Mouse (Mus musculus) neural tube, embryonic 15.5 days (tissue): ENCODE data around the gene Nkd2. TPM values are rescaled to one million over a fixed set of nuclear protein-coding genes. Genes with fewer than 3 reads are reported as not detected.

ENCODE experiments used
- ATAC-seq: fragments of 200-750 bp; cut with Nextera tagmentation; 2 replicates; pipeline ENCODE4 v1.8.0; 2017; ENCODE audit warnings: mild to moderate bottlenecking, moderate TSS enrichment, moderate library complexity; ENCODE audit not compliant: low FRiP score
- H3K27ac ChIP-seq: fragments of 300-500 bp; sonication (generic); replicated peaks from 2 replicates; pipeline ENCODE4 v1.5.1; 2015; ENCODE audit warnings: mild to moderate bottlenecking, inconsistent platforms
- H3K27me3 ChIP-seq: fragments of 300-500 bp; sonication (generic); replicated peaks from 2 replicates; pipeline ENCODE4 v1.6.1; 2015; ENCODE audit warnings: inconsistent platforms
- H3K36me3 ChIP-seq: fragments of 300-500 bp; sonication (generic); 2 replicates; pipeline ENCODE4 v1.6.1; 2015; ENCODE audit warnings: inconsistent platforms
- H3K4me1 ChIP-seq: fragments of 300-500 bp; sonication (generic); 2 replicates; pipeline ENCODE4 v1.6.1; 2015; ENCODE audit warnings: inconsistent platforms
- H3K4me2 ChIP-seq: fragments of 300-500 bp; sonication (generic); 2 replicates; pipeline ENCODE4 v1.6.1; 2015; ENCODE audit warnings: inconsistent platforms, mild to moderate bottlenecking, moderate library complexity
- H3K4me3 ChIP-seq: fragments of 300-500 bp; sonication (generic); replicated peaks from 2 replicates; pipeline ENCODE4 v1.5.1; 2015; ENCODE audit warnings: mild to moderate bottlenecking, inconsistent platforms
- H3K9ac ChIP-seq: fragments of 300-500 bp; sonication (generic); replicated peaks from 2 replicates; pipeline ENCODE4 v1.6.1; 2015; ENCODE audit warnings: mild to moderate bottlenecking, inconsistent platforms
- H3K9me3 ChIP-seq: fragments of 300-500 bp; sonication (generic); replicated peaks from 2 replicates; pipeline ENCODE4 v1.6.1; 2016; ENCODE audit warnings: inconsistent platforms
- WGBS: fragments of 180-500 bp; shearing (Covaris S2); methylation state at CpG from one replicate; pipeline ENCODE4 v1.1.7; 2015; ENCODE audit warnings: mixed read lengths; 5-methylcytosine and 5-hydroxymethylcytosine counted together
- polyA plus RNA-seq: library from polyadenylated mRNA; unstranded; fragments of >200 nt; fragmentation: Nextera tagmentation; extraction: Ambion mirVana; gene quantifications from 2 replicates; pipeline ENCODE4 v1.2.1, GENCODE M21; 2015

The Nkd2 gene
- polyA plus RNA-seq, 1 experiment from 2014 or later, result 12.2 TPM

GRCm38 (mm10) chr13:73839137-73839548 lies 8.3 kb downstream of the Nkd2 start:
- Histone ChIP-seq H3K27me3 (no peaks in the 10 kb centered on the region), H3K9ac (no peak overlapping the region), H3K36me3 (no peaks in the 10 kb centered on the region), H3K27ac (no peak overlapping the region), H3K4me1 (peaks cover 24% of the 10 kb centered on the region), H3K4me3 (no peak overlapping the region), H3K4me2 (no peak overlapping the region), H3K9me3 (no peaks in the 10 kb centered on the region)
- WGBS, result 85% methylated on average over 11 of the region's 11 CpGs
- no peak for ATAC-seq

- H3K9ac ChIP-seq, result no peak overlapping the region
- H3K4me2 ChIP-seq, result no peak overlapping the region
- H3K27me3 ChIP-seq, result no peaks in the 10 kb centered on the region
- H3K4me3 ChIP-seq, result no peak overlapping the region
- no peak overlapping the region for H3K27ac ChIP-seq
- ATAC-seq, result no peak
- H3K4me1 ChIP-seq, result peaks cover 28% of the 10 kb centered on the region
- no peaks in the 10 kb centered on the region for H3K36me3 ChIP-seq
- H3K9me3 ChIP-seq, result no peaks in the 10 kb centered on the region
- 89% methylated on average over 8 of the region's 8 CpGs for WGBS
These were observed 9.7 kb downstream of the Nkd2 start for GRCm38 (mm10) chr13:73837708-73838107.

- H3K27ac ChIP-seq, result 0 out of 2 replicates have a peak overlapping the region, but pooled peaks have one; percentile 23
- peaks cover 28% of the 10 kb centered on the region for H3K4me1 ChIP-seq
- no peak overlapping the region for H3K4me2 ChIP-seq
- no peaks in the 10 kb centered on the region for H3K36me3 ChIP-seq
- 81% methylated on average over 6 of the region's 6 CpGs for WGBS
- H3K4me3 ChIP-seq, result no peak overlapping the region
- no peaks in the 10 kb centered on the region for H3K9me3 ChIP-seq
- no peak for ATAC-seq
- no peaks in the 10 kb centered on the region for H3K27me3 ChIP-seq
- no peak overlapping the region for H3K9ac ChIP-seq
These were observed 10.9 kb downstream of the Nkd2 start for GRCm38 (mm10) chr13:73836491-73836890.

- Histone ChIP-seq H3K27me3 (no peaks in the 10 kb centered on the region), H3K27ac (0 out of 2 replicates have a peak overlapping the region, but pooled peaks have one; percentile 23), H3K4me2 (no peak overlapping the region), H3K36me3 (no peaks in the 10 kb centered on the region), H3K4me1 (peaks cover 28% of the 10 kb centered on the region), H3K4me3 (no peak overlapping the region), H3K9ac (no peak overlapping the region), H3K9me3 (no peaks in the 10 kb centered on the region)
- WGBS, result 52% methylated on average over 4 of the region's 4 CpGs
- ATAC-seq, result no peak
These were observed 11.6 kb downstream of the Nkd2 start for GRCm38 (mm10) chr13:73835791-73836190.

GRCm38 (mm10) chr13:73833809-73834208 lies 13.6 kb downstream of the Nkd2 start:
- Histone ChIP-seq H3K9me3 (no peaks in the 10 kb centered on the region), H3K27me3 (no peaks in the 10 kb centered on the region), H3K27ac (no peak overlapping the region), H3K4me3 (no peak overlapping the region), H3K36me3 (no peaks in the 10 kb centered on the region), H3K4me2 (no peak overlapping the region), H3K4me1 (peaks cover 24% of the 10 kb centered on the region), H3K9ac (no peak overlapping the region)
- WGBS, result 57% methylated on average over 12 of the region's 12 CpGs
- ATAC-seq, result no peak

GRCm38 (mm10) chr13:73831486-73831885 lies 15.9 kb downstream of the Nkd2 start:
- H3K4me2 ChIP-seq, result no peak overlapping the region
- ATAC-seq, result peak; percentile 34; the same call in 1 of the 2 replicates

GRCm38 (mm10) chr13:73827243-73827642 lies 20.2 kb downstream of the Nkd2 start:
- Histone ChIP-seq H3K27ac (no peak overlapping the region), H3K4me1 (no peaks in the 10 kb centered on the region), H3K9me3 (no peaks in the 10 kb centered on the region), H3K27me3 (no peaks in the 10 kb centered on the region), H3K36me3 (0 out of 2 replicates have a peak, but pooled peaks cover 2% of the 10 kb centered on the region), H3K9ac (no peak overlapping the region), H3K4me2 (no peak overlapping the region), H3K4me3 (no peak overlapping the region)
- ATAC-seq, result no peak
- 68% methylated on average over 8 of the region's 8 CpGs for WGBS

More at GRCm38 (mm10) chr13:73831486-73831885, 15.9 kb downstream of the Nkd2 start:
- no peaks in the 10 kb centered on the region for H3K36me3 ChIP-seq
- no peak overlapping the region for H3K4me3 ChIP-seq
- WGBS, result 1% methylated on average over 2 of the region's 2 CpGs
- no peaks in the 10 kb centered on the region for H3K9me3 ChIP-seq
- H3K27ac ChIP-seq, result no peak overlapping the region
- H3K4me1 ChIP-seq, result peaks cover 16% of the 10 kb centered on the region
- H3K9ac ChIP-seq, result no peak overlapping the region
- H3K27me3 ChIP-seq, result no peaks in the 10 kb centered on the region

- WGBS, result 76% methylated on average over 6 of the region's 6 CpGs
- Histone ChIP-seq H3K9me3 (no peaks in the 10 kb centered on the region), H3K27ac (no peak overlapping the region), H3K27me3 (no peaks in the 10 kb centered on the region), H3K36me3 (0 out of 2 replicates have a peak, but pooled peaks cover 2% of the 10 kb centered on the region), H3K4me2 (no peak overlapping the region), H3K4me1 (no peaks in the 10 kb centered on the region), H3K9ac (no peak overlapping the region), H3K4me3 (no peak overlapping the region)
- no peak for ATAC-seq
These were observed 23.7 kb downstream of the Nkd2 start for GRCm38 (mm10) chr13:73823711-73824110.

- Histone ChIP-seq H3K27me3 (no peaks in the 10 kb centered on the region), H3K4me3 (no peak overlapping the region), H3K27ac (no peak overlapping the region), H3K9ac (no peak overlapping the region), H3K4me1 (no peaks in the 10 kb centered on the region), H3K36me3 (0 out of 2 replicates have a peak, but pooled peaks cover 2% of the 10 kb centered on the region), H3K9me3 (no peaks in the 10 kb centered on the region), H3K4me2 (no peak overlapping the region)
- WGBS, result 75% methylated on average over 4 of the region's 4 CpGs
- ATAC-seq, result no peak
These were observed 25.1 kb downstream of the Nkd2 start for GRCm38 (mm10) chr13:73822187-73822800.

GRCm38 (mm10) chr13:73821251-73821650 lies 26.2 kb downstream of the Nkd2 start:
- no peaks in the 10 kb centered on the region for H3K27me3 ChIP-seq
- H3K9ac ChIP-seq, result no peak overlapping the region
- H3K4me2 ChIP-seq, result no peak overlapping the region
- no peak for ATAC-seq
- H3K36me3 ChIP-seq, result 0 out of 2 replicates have a peak, but pooled peaks cover 2% of the 10 kb centered on the region
- whole genome bisulfite sequencing, result 89% methylated on average over 7 of the region's 7 CpGs
- no peaks in the 10 kb centered on the region for H3K9me3 ChIP-seq
- H3K27ac ChIP-seq, result no peak overlapping the region
- H3K4me1 ChIP-seq, result no peaks in the 10 kb centered on the region
- H3K4me3 ChIP-seq, result no peak overlapping the region

GRCm38 (mm10) chr13:73818921-73819320 lies 28.5 kb downstream of the Nkd2 start:
- H3K4me3 ChIP-seq, result no peak overlapping the region
- no peak overlapping the region for H3K9ac ChIP-seq
- no peak for ATAC-seq
- H3K36me3 ChIP-seq, result 0 out of 2 replicates have a peak, but pooled peaks cover 2% of the 10 kb centered on the region
- no peaks in the 10 kb centered on the region for H3K4me1 ChIP-seq
- H3K27me3 ChIP-seq, result no peaks in the 10 kb centered on the region
- WGBS, result 79% methylated on average over 3 of the region's 3 CpGs
- H3K9me3 ChIP-seq, result no peaks in the 10 kb centered on the region
- no peak overlapping the region for H3K27ac ChIP-seq
- H3K4me2 ChIP-seq, result no peak overlapping the region

- H3K9me3 ChIP-seq, result no peaks in the 10 kb centered on the region
- no peaks in the 10 kb centered on the region for H3K36me3 ChIP-seq
- no peak overlapping the region for H3K27ac ChIP-seq
- no peak overlapping the region for H3K4me2 ChIP-seq
- H3K4me3 ChIP-seq, result no peak overlapping the region
- 84% methylated on average over 6 of the region's 6 CpGs for WGBS
- H3K4me1 ChIP-seq, result no peaks in the 10 kb centered on the region
- no peak for ATAC-seq
- no peaks in the 10 kb centered on the region for H3K27me3 ChIP-seq
- no peak overlapping the region for H3K9ac ChIP-seq
These were observed 31.1 kb downstream of the Nkd2 start for GRCm38 (mm10) chr13:73816338-73816737.
